Comparison of ENCODE assay signal across 10 mouse cellular contexts in genomic region chr5:147964776-147965175, GRCm38 (mm10). TPM values are rescaled to one million over a fixed set of nuclear protein-coding genes. Genes with fewer than 3 reads are reported as not detected.
DNase-seq lines count a peak whose midpoint lies in the region; ATAC-seq and TF ChIP-seq lines count a peak whose summit lies in the region.
"Had no signal": no experiment of that assay in that cellular context is flagged by ENCODE, and none has a peak within 500 bp of the region (broad histone marks: within the 10 kb centered on the region; RNA-seq: fewer than 3 reads in every experiment).

No protein-coding gene starts in this region.

- intact Hi-C loops in left cerebral cortex, adult 2 months (cut with DNase I) = no loop called here
- intact Hi-C loops in heart, postnatal 14 days (cut with DNase I) = no loop called here

- ATAC-seq in Patski = no peak
- no peak for ATAC-seq in liver, embryonic 13.5 days (ENCODE audit: low read depth)
- ATAC-seq: forebrain, embryonic 15.5 days had no signal

- no peaks in the 10 kb centered on the region for H3K36me3 ChIP-seq in liver, embryonic 13.5 days
- no peaks in the 10 kb centered on the region for H3K36me3 ChIP-seq in forebrain, embryonic 10.5 days (replicated peaks)
- H3K36me3 ChIP-seq: forebrain, embryonic 15.5 days; liver, embryonic 15.5 days had no signal

- no peak overlapping the region for H3K9ac ChIP-seq in liver, embryonic 13.5 days
- H3K9ac ChIP-seq: forebrain, embryonic 15.5 days; liver, embryonic 15.5 days had no signal

- DNase-seq in cerebellum, adult 2 months = no peak
- no peak for DNase-seq in cerebellum, postnatal 36 days
- DNase-seq in left cerebral cortex, adult 2 months (ENCODE audit: extremely low spot score in 1 of 2, low spot score in 2 of 2) = no peak
- DNase-seq in left cerebral cortex, adult 11 months (ENCODE audit: low spot score) = no peak
- DNase-seq in Patski (ENCODE audit: low read depth, low spot score) = no peak
- DNase-seq in liver, embryonic 13.5 days = peak; percentile 9
- DNase-seq in forebrain, embryonic 10.5 days (ENCODE audit: extremely low spot score, low spot score) = no peak
- no peak for DNase-seq in heart, postnatal 14 days

- H3K4me1 ChIP-seq in cerebellum, adult 2 months (ENCODE audit: control insufficient read depth, insufficient read depth, low read length) = peaks cover 13% of the 10 kb centered on the region
- no peaks in the 10 kb centered on the region for H3K4me1 ChIP-seq in liver, embryonic 13.5 days (replicated peaks)
- no peaks in the 10 kb centered on the region for H3K4me1 ChIP-seq in forebrain, embryonic 10.5 days
- H3K4me1 ChIP-seq: forebrain, embryonic 15.5 days; liver, embryonic 15.5 days had no signal

- in situ Hi-C loops in Patski (cut with MboI; ENCODE audit: low pct_unique_long_range_greater_than_20kb) = no loop called here

- POLR2A ChIA-PET in Patski (lab: Charles Lee) = no interaction called here

- CTCF ChIA-PET in Patski (lab: Charles Lee) = no interaction called here

- no peak for TF ChIP-seq POLR2A in cerebellum, adult 2 months (IDR thresholded peaks at IDR 0.05; ENCODE audit: borderline replicate concordance, insufficient read depth, low read length)

- peak; percentile 55; the same call in 1 of the 2 replicates for TF ChIP-seq CTCF in cerebellum, adult 2 months (IDR thresholded peaks at IDR 0.05; ENCODE audit: borderline replicate concordance, insufficient read depth, low read depth, low read length)
- peak; percentile 53 for TF ChIP-seq CTCF in left cerebral cortex, adult 2 months (IDR thresholded peaks at IDR 0.05)
- peak; percentile 69 for TF ChIP-seq CTCF in Patski (IDR thresholded peaks at IDR 0.05)

- 61% methylated on average over 2 of the region's 2 CpGs for WGBS in cerebellum, adult 2 months
- 37% methylated on average over 2 of the region's 2 CpGs for WGBS in liver, embryonic 13.5 days (ENCODE audit: insufficient replicate concordance)
- 54% methylated on average over 2 of the region's 2 CpGs for WGBS in forebrain, embryonic 10.5 days

- H3K27ac ChIP-seq in cerebellum, adult 2 months (ENCODE audit: insufficient read depth, low read length) = no peak overlapping the region
- H3K27ac ChIP-seq in left cerebral cortex, adult 2 months = no peak overlapping the region
- no peak overlapping the region for H3K27ac ChIP-seq in liver, embryonic 13.5 days
- no peak overlapping the region for H3K27ac ChIP-seq in forebrain, embryonic 10.5 days
- H3K27ac ChIP-seq: forebrain, embryonic 15.5 days; liver, embryonic 15.5 days had no signal

- no peak overlapping the region for H3K4me2 ChIP-seq in liver, embryonic 13.5 days
- H3K4me2 ChIP-seq: forebrain, embryonic 15.5 days; liver, embryonic 15.5 days had no signal

- no peaks in the 10 kb centered on the region for H3K27me3 ChIP-seq in cerebellum, adult 2 months (ENCODE audit: control insufficient read depth, insufficient read depth, low read length)
- H3K27me3 ChIP-seq in Patski = peaks cover 9% of the 10 kb centered on the region
- H3K27me3 ChIP-seq in liver, embryonic 13.5 days = no peaks in the 10 kb centered on the region
- H3K27me3 ChIP-seq in forebrain, embryonic 10.5 days (ENCODE audit: poor library complexity, severe bottlenecking) = peaks cover 1% of the 10 kb centered on the region; the same call in 1 of the 2 replicates
- H3K27me3 ChIP-seq: forebrain, embryonic 15.5 days; liver, embryonic 15.5 days had no signal

- no peaks in the 10 kb centered on the region for H3K9me3 ChIP-seq in liver, embryonic 13.5 days (replicated peaks)
- H3K9me3 ChIP-seq in forebrain, embryonic 10.5 days = no peaks in the 10 kb centered on the region
- H3K9me3 ChIP-seq: forebrain, embryonic 15.5 days; liver, embryonic 15.5 days had no signal

- no peak overlapping the region for H3K4me3 ChIP-seq in cerebellum, adult 2 months (replicated peaks; ENCODE audit: insufficient read depth, low read depth, low read length)
- H3K4me3 ChIP-seq in left cerebral cortex, adult 2 months = no peak overlapping the region
- no peak overlapping the region for H3K4me3 ChIP-seq in liver, embryonic 13.5 days (replicated peaks)
- H3K4me3 ChIP-seq in forebrain, embryonic 10.5 days = no peak overlapping the region
- H3K4me3 ChIP-seq: forebrain, embryonic 15.5 days; liver, embryonic 15.5 days had no signal

RNA-seq across cellular contexts. Expression of gene Mtus2, which starts 7.7 kb away (rescaled TPM):
- 33.3 TPM in 2 replicates for polyA plus RNA-seq in cerebellum, adult 2 months (2012; rRNA removed)
- total RNA-seq in left cerebral cortex, adult 2 months (2021) = 10 to 100 TPM; 38.4 to 42.0 TPM
- 1.3 TPM for polyA plus RNA-seq in Patski (2021)
- polyA plus RNA-seq in liver, embryonic 13.5 days (2015; fragmentation: Nextera tagmentation; extraction: Ambion mirVana) = 0.77 and 1.2 TPM in 2 replicates
- polyA plus RNA-seq in forebrain, embryonic 10.5 days (2016; fragmentation: Nextera tagmentation; extraction: Ambion mirVana) = 2.0 and 3.5 TPM in 2 replicates
- total RNA-seq in heart, postnatal 14 days (2021) = 10 to 100 TPM; 76.9 to 89.0 TPM
